In genomic region chr7:35553751-35554604, GRCm38 (mm10) we compare ENCODE assay signal across 10 mouse cellular contexts. TPM values are rescaled to one million over a fixed set of nuclear protein-coding genes. Genes with fewer than 3 reads are reported as not detected.
DNase-seq lines count a peak whose midpoint lies in the region; ATAC-seq and TF ChIP-seq lines count a peak whose summit lies in the region.
"Had no signal": no experiment of that assay in that cellular context is flagged by ENCODE, and none has a peak within 500 bp of the region (broad histone marks: within the 10 kb centered on the region; RNA-seq: fewer than 3 reads in every experiment).

No protein-coding gene starts in this region.

- peaks cover 22% of the 10 kb centered on the region for H3K4me1 ChIP-seq in heart, embryonic 12.5 days (replicated peaks)
- peaks cover 2 to 8% of the 10 kb centered on the region in 2 experiments; a peak in 3 of 4 replicates for H3K4me1 ChIP-seq in heart, embryonic 14.5 days (ENCODE audit: control insufficient read depth in 2 of 2, insufficient read depth in 2 of 2, low read length in 2 of 2)
- H3K4me1 ChIP-seq in liver, postnatal 0 days (ENCODE audit: insufficient read depth) = peaks cover 38% of the 10 kb centered on the region

- peaks cover 29% of the 10 kb centered on the region for H3K36me3 ChIP-seq in heart, embryonic 12.5 days
- peaks cover 32% of the 10 kb centered on the region for H3K36me3 ChIP-seq in heart, embryonic 14.5 days (ENCODE audit: control insufficient read depth, insufficient read depth, low read length)
- peaks cover 22% of the 10 kb centered on the region for H3K36me3 ChIP-seq in liver, postnatal 0 days (replicated peaks; ENCODE audit: insufficient read depth, low read length)

- WGBS in heart, embryonic 12.5 days = 58% methylated on average over 10 of the region's 10 CpGs
- 70% methylated on average over 10 of the region's 10 CpGs for WGBS in heart, embryonic 14.5 days
- 54% methylated on average over 10 of the region's 10 CpGs for WGBS in liver, postnatal 0 days (ENCODE audit: insufficient replicate concordance)

- H3K4me3 ChIP-seq in heart, embryonic 12.5 days = peak overlapping the region; percentile 83
- H3K4me3 ChIP-seq in heart, embryonic 14.5 days (ENCODE audit: control insufficient read depth in 1 of 2, insufficient read depth in 1 of 2, low read depth in 1 of 2, low read length in 2 of 2) = peak overlapping the region; percentile 77 to 84
- peak overlapping the region; percentile 85 for H3K4me3 ChIP-seq in liver, postnatal 0 days (ENCODE audit: low read depth, low read length)

- H3K9me3 ChIP-seq in heart, embryonic 12.5 days (replicated peaks) = no peaks in the 10 kb centered on the region
- no peaks in the 10 kb centered on the region for H3K9me3 ChIP-seq in heart, embryonic 14.5 days (ENCODE audit: control insufficient read depth, low read length)
- no peaks in the 10 kb centered on the region for H3K9me3 ChIP-seq in liver, postnatal 0 days (ENCODE audit: low read length)

- peak; percentile 64 for TF ChIP-seq CTCF in liver, postnatal 0 days (IDR thresholded peaks at IDR 0.05; ENCODE audit: low read depth)

- DNase-seq in heart, adult 11 months = no peak
- DNase-seq in cerebellum, adult 11-12 months = peak; percentile 47
- peak; percentile 57 to 80 for DNase-seq in kidney, postnatal 25 days
- peak; percentile 56 for DNase-seq in liver, postnatal 0 days
- DNase-seq in right cerebral cortex, postnatal 10 days (ENCODE audit: low spot score in 2 of 2) = peak; percentile 51 to 58

- ATAC-seq in heart, embryonic 12.5 days (ENCODE audit: insufficient number of reproducible peaks, low FRiP score) = no peak
- no peak for ATAC-seq in heart, embryonic 14.5 days (ENCODE audit: insufficient number of reproducible peaks, insufficient read depth, low FRiP score, low read depth)
- no peak for ATAC-seq in liver, postnatal 0 days
- no peak for ATAC-seq in megakaryocyte-erythroid progenitor cell, adult 5-6 weeks (replicated peaks; ENCODE audit: low FRiP score, low TSS enrichment, poor library complexity, severe bottlenecking)

- H3K27me3 ChIP-seq in heart, embryonic 12.5 days (replicated peaks) = no peaks in the 10 kb centered on the region
- H3K27me3 ChIP-seq in heart, embryonic 14.5 days (ENCODE audit: control insufficient read depth, insufficient read depth, low read length) = no peaks in the 10 kb centered on the region
- no peaks in the 10 kb centered on the region for H3K27me3 ChIP-seq in liver, postnatal 0 days (ENCODE audit: insufficient read depth, low read length)

- no peak for TF ChIP-seq EP300 in liver, postnatal 0 days (IDR thresholded peaks at IDR 0.05; ENCODE audit: low read depth)

- no peak overlapping the region for H3K27ac ChIP-seq in heart, embryonic 12.5 days (ENCODE audit: poor library complexity, severe bottlenecking)
- H3K27ac ChIP-seq in heart, embryonic 14.5 days (replicated peaks in 1 of 2; ENCODE audit: control insufficient read depth in 1 of 2, insufficient read depth in 1 of 2, low read depth in 2 of 2, low read length in 2 of 2) = no peak overlapping the region
- H3K27ac ChIP-seq in liver, postnatal 0 days (ENCODE audit: low read depth) = peak overlapping the region; percentile 97

- H3K9ac ChIP-seq in heart, embryonic 12.5 days = peak overlapping the region; percentile 92
- peak overlapping the region; percentile 96 for H3K9ac ChIP-seq in heart, embryonic 14.5 days (ENCODE audit: low read length)
- H3K9ac ChIP-seq in liver, postnatal 0 days (replicated peaks) = peak overlapping the region; percentile 92

- peak overlapping the region; percentile 80 for H3K4me2 ChIP-seq in heart, embryonic 12.5 days
- H3K4me2 ChIP-seq in heart, embryonic 14.5 days (ENCODE audit: low read length) = peak overlapping the region; percentile 94
- peak overlapping the region; percentile 97 for H3K4me2 ChIP-seq in liver, postnatal 0 days (ENCODE audit: low read depth, low read length)

RNA-seq across cellular contexts. Expression of gene Nudt19, which starts 2.1 kb away (rescaled TPM):
- polyA plus RNA-seq in heart, embryonic 12.5 days (2016; fragmentation: Nextera tagmentation; extraction: Ambion mirVana) = 84.5 and 85.0 TPM in 2 replicates
- 117 and 130 TPM in 2 replicates for polyA plus RNA-seq in heart, embryonic 14.5 days (2014; fragmentation: Nextera tagmentation; extraction: Ambion mirVana)
- polyA plus RNA-seq in liver, postnatal 0 days (2015; fragmentation: Nextera tagmentation; extraction: Ambion mirVana) = 79.4 and 79.9 TPM in 2 replicates
- total RNA-seq in megakaryocyte-erythroid progenitor cell, adult 5-6 weeks (2014; fragmentation: Nextera tagmentation) = 116 and 170 TPM in 2 replicates
- 55.2 and 71.9 TPM in 2 replicates for total RNA-seq in megakaryocyte-erythroid progenitor cell, adult 5-6 weeks (2017)

RNA-seq across cellular contexts. Expression of gene Tdrd12, which starts 16.4 kb away (rescaled TPM):
- 0.37 and 0.82 TPM in 2 replicates for polyA plus RNA-seq in heart, embryonic 12.5 days (2016; fragmentation: Nextera tagmentation; extraction: Ambion mirVana)
- polyA plus RNA-seq in heart, embryonic 14.5 days (2014; fragmentation: Nextera tagmentation; extraction: Ambion mirVana) = 1.1 and 1.5 TPM in 2 replicates
- 0.13 and 0.26 TPM in 2 replicates for polyA plus RNA-seq in liver, postnatal 0 days (2015; fragmentation: Nextera tagmentation; extraction: Ambion mirVana)
- 0.11 TPM in 1 of 2 replicates, not detected in the other for total RNA-seq in megakaryocyte-erythroid progenitor cell, adult 5-6 weeks (2014; fragmentation: Nextera tagmentation)
- total RNA-seq in megakaryocyte-erythroid progenitor cell, adult 5-6 weeks (2017) = not detected in 2 replicates
- total RNA-seq: common myeloid progenitor, adult 5-6 weeks; neutrophil, adult 5-6 weeks had no signal

RNA-seq across cellular contexts. Expression of gene Rgs9bp, which starts 31.4 kb away (rescaled TPM):
- 0.82 TPM in 2 replicates for polyA plus RNA-seq in heart, embryonic 12.5 days (2016; fragmentation: Nextera tagmentation; extraction: Ambion mirVana)
- 0.40 and 0.43 TPM in 2 replicates for polyA plus RNA-seq in heart, embryonic 14.5 days (2014; fragmentation: Nextera tagmentation; extraction: Ambion mirVana)
- polyA plus RNA-seq in liver, postnatal 0 days (2015; fragmentation: Nextera tagmentation; extraction: Ambion mirVana) = 0.02 TPM in 1 of 2 replicates, not detected in the other
- total RNA-seq in megakaryocyte-erythroid progenitor cell, adult 5-6 weeks (2014; fragmentation: Nextera tagmentation) = 4.6 and 5.6 TPM in 2 replicates
- 3.1 and 4.0 TPM in 2 replicates for total RNA-seq in megakaryocyte-erythroid progenitor cell, adult 5-6 weeks (2017)
- total RNA-seq: neutrophil, adult 5-6 weeks had no signal

RNA-seq across cellular contexts. Expression of gene Ankrd27, which starts 32.1 kb away (rescaled TPM):
- 22.1 and 23.6 TPM in 2 replicates for polyA plus RNA-seq in heart, embryonic 12.5 days (2016; fragmentation: Nextera tagmentation; extraction: Ambion mirVana)
- 18.1 and 19.5 TPM in 2 replicates for polyA plus RNA-seq in heart, embryonic 14.5 days (2014; fragmentation: Nextera tagmentation; extraction: Ambion mirVana)
- 11.8 and 14.2 TPM in 2 replicates for polyA plus RNA-seq in liver, postnatal 0 days (2015; fragmentation: Nextera tagmentation; extraction: Ambion mirVana)
- total RNA-seq in megakaryocyte-erythroid progenitor cell, adult 5-6 weeks (2014; fragmentation: Nextera tagmentation) = 56.5 and 74.1 TPM in 2 replicates
- 45.4 and 57.9 TPM in 2 replicates for total RNA-seq in megakaryocyte-erythroid progenitor cell, adult 5-6 weeks (2017)
